Mouse (Mus musculus): ENCODE data around the gene Dhx35. TPM values are rescaled to one million over a fixed set of nuclear protein-coding genes. Genes with fewer than 3 reads are reported as not detected.

The Dhx35 gene
- total RNA-seq, 1 experiment, result 25.5 TPM

- Histone ChIP-seq H3K4me1 (ENCODE audit: control insufficient read depth in 2 of 2, insufficient read depth in 2 of 2, low read length in 2 of 2, poor library complexity in 1 of 2) (peaks cover 0 to 4% of the 10 kb centered on the region in 2 experiments; a peak in 1 of 4 replicates), H3K4me3 (ENCODE audit: insufficient read depth in 1 of 2, low read depth in 1 of 2, low read length in 2 of 2, poor library complexity in 1 of 2, severe bottlenecking in 1 of 2) (no peak overlapping the region), H3K9me3 (ENCODE audit: control insufficient read depth, insufficient read depth, low read depth, low read length) (no peaks in the 10 kb centered on the region), H3K27ac (ENCODE audit: insufficient read depth, low read depth, low read length, poor library complexity, severe bottlenecking) (no peak overlapping the region; the same call in 1 of the 2 replicates), H3K36me3 (ENCODE audit: control insufficient read depth, insufficient read depth, low read length, poor library complexity, severe bottlenecking) (peaks cover 26% of the 10 kb centered on the region), H3K9ac (ENCODE audit: insufficient read depth, low read depth, low read length, poor library complexity, severe bottlenecking) (no peak overlapping the region)
- TF ChIP-seq ZNF384 (IDR thresholded peaks at IDR 0.05; ENCODE audit: low read depth, low read length) (no peak), MAFK (IDR thresholded peaks at IDR 0.05; ENCODE audit: insufficient read depth, low read depth, low read length) (no peak), HCFC1 (IDR thresholded peaks at IDR 0.05; ENCODE audit: borderline replicate concordance, insufficient read depth, low read length) (no peak), ZC3H11A (IDR thresholded peaks at IDR 0.05; ENCODE audit: borderline replicate concordance, low read depth, low read length) (no peak)
- DNase-seq (ENCODE audit: low read depth, low spot score), result no peak
- in situ Hi-C loops (cut with MboI; ENCODE audit: low sequenced_read_pairs in 2 of 2, unreplicated experiment in 2 of 2), result no loop called here
These were observed 7.4 kb upstream of the Dhx35 start for GRCm38 (mm10) chr2:158786927-158787795.

- peak overlapping the region; percentile 91 for H3K9ac ChIP-seq (ENCODE audit: insufficient read depth, low read depth, low read length, poor library complexity, severe bottlenecking)
- H3K4me3 ChIP-seq (ENCODE audit: insufficient read depth in 1 of 2, low read depth in 1 of 2, low read length in 2 of 2, poor library complexity in 1 of 2, severe bottlenecking in 1 of 2), result peak overlapping the region; percentile 89 to 92
- no peak for DNase-seq (ENCODE audit: low read depth, low spot score)
- in situ Hi-C loops (cut with MboI; ENCODE audit: low sequenced_read_pairs in 2 of 2, unreplicated experiment in 2 of 2), result no loop called here
- no peak for TF ChIP-seq ZC3H11A (IDR thresholded peaks at IDR 0.05; ENCODE audit: borderline replicate concordance, low read depth, low read length)
- no peak for TF ChIP-seq CHD2 (IDR thresholded peaks at IDR 0.05; ENCODE audit: low read depth, low read length)
- no peak for TF ChIP-seq ZNF384 (IDR thresholded peaks at IDR 0.05; ENCODE audit: low read depth, low read length)
- no peak for TF ChIP-seq MAFK (IDR thresholded peaks at IDR 0.05; ENCODE audit: insufficient read depth, low read depth, low read length)
- TF ChIP-seq HCFC1 (IDR thresholded peaks at IDR 0.05; ENCODE audit: borderline replicate concordance, insufficient read depth, low read length), result no peak; the same call in 1 of the 2 replicates
- H3K27ac ChIP-seq (ENCODE audit: insufficient read depth, low read depth, low read length, poor library complexity, severe bottlenecking), result peak overlapping the region; percentile 82
- no peaks in the 10 kb centered on the region for H3K36me3 ChIP-seq (ENCODE audit: control insufficient read depth, insufficient read depth, low read length, poor library complexity, severe bottlenecking)
- no peaks in the 10 kb centered on the region for H3K9me3 ChIP-seq (ENCODE audit: control insufficient read depth, insufficient read depth, low read depth, low read length)
- H3K4me1 ChIP-seq (ENCODE audit: control insufficient read depth in 2 of 2, insufficient read depth in 2 of 2, low read length in 2 of 2, poor library complexity in 1 of 2), result peaks cover 0 to 10% of the 10 kb centered on the region in 2 experiments; a peak in 2 of 4 replicates
These were observed 436 bp downstream of the Dhx35 start for GRCm38 (mm10) chr2:158795043-158795442.

- TF ChIP-seq ZNF384 (IDR thresholded peaks at IDR 0.05; ENCODE audit: low read depth, low read length) (no peak), MAFK (IDR thresholded peaks at IDR 0.05; ENCODE audit: insufficient read depth, low read depth, low read length) (peak; percentile 93), HCFC1 (IDR thresholded peaks at IDR 0.05; ENCODE audit: borderline replicate concordance, insufficient read depth, low read length) (no peak), CHD2 (IDR thresholded peaks at IDR 0.05; ENCODE audit: low read depth, low read length) (no peak), ZC3H11A (IDR thresholded peaks at IDR 0.05; ENCODE audit: borderline replicate concordance, low read depth, low read length) (no peak)
- in situ Hi-C loops (cut with MboI; ENCODE audit: low sequenced_read_pairs in 2 of 2, unreplicated experiment in 2 of 2), result no loop called here
- Histone ChIP-seq H3K27ac (ENCODE audit: insufficient read depth, low read depth, low read length, poor library complexity, severe bottlenecking) (no peak overlapping the region; the same call in 1 of the 2 replicates), H3K36me3 (ENCODE audit: control insufficient read depth, insufficient read depth, low read length, poor library complexity, severe bottlenecking) (no peaks in the 10 kb centered on the region; the same call in 1 of the 2 replicates), H3K9me3 (ENCODE audit: control insufficient read depth, insufficient read depth, low read depth, low read length) (no peaks in the 10 kb centered on the region), H3K4me3 (ENCODE audit: insufficient read depth in 1 of 2, low read depth in 1 of 2, low read length in 2 of 2, poor library complexity in 1 of 2, severe bottlenecking in 1 of 2) (no peak overlapping the region; a peak in 1 of 4 replicates), H3K4me1 (ENCODE audit: control insufficient read depth in 2 of 2, insufficient read depth in 2 of 2, low read length in 2 of 2, poor library complexity in 1 of 2) (peaks cover 2 to 17% of the 10 kb centered on the region in 2 experiments; a peak in 2 of 4 replicates), H3K9ac (ENCODE audit: insufficient read depth, low read depth, low read length, poor library complexity, severe bottlenecking) (peak overlapping the region; percentile 7; the same call in 1 of the 2 replicates)
- no peak for DNase-seq (ENCODE audit: low read depth, low spot score)
These were observed 1.3 kb downstream of the Dhx35 start for GRCm38 (mm10) chr2:158795875-158796274.

- in situ Hi-C loops (cut with MboI; ENCODE audit: low sequenced_read_pairs in 2 of 2, unreplicated experiment in 2 of 2), result no loop called here
- DNase-seq (ENCODE audit: low read depth, low spot score), result no peak
- peaks cover 2 to 22% of the 10 kb centered on the region in 2 experiments; a peak in 2 of 4 replicates for H3K4me1 ChIP-seq (ENCODE audit: control insufficient read depth in 2 of 2, insufficient read depth in 2 of 2, low read length in 2 of 2, poor library complexity in 1 of 2)
- no peaks in the 10 kb centered on the region for H3K9me3 ChIP-seq (ENCODE audit: control insufficient read depth, insufficient read depth, low read depth, low read length)
- no peak overlapping the region for H3K4me3 ChIP-seq (ENCODE audit: insufficient read depth in 1 of 2, low read depth in 1 of 2, low read length in 2 of 2, poor library complexity in 1 of 2, severe bottlenecking in 1 of 2)
- H3K36me3 ChIP-seq (ENCODE audit: control insufficient read depth, insufficient read depth, low read length, poor library complexity, severe bottlenecking), result peaks cover 24% of the 10 kb centered on the region
- peak overlapping the region; percentile 1; the same call in 1 of the 2 replicates for H3K9ac ChIP-seq (ENCODE audit: insufficient read depth, low read depth, low read length, poor library complexity, severe bottlenecking)
- peak overlapping the region; percentile 45; the same call in 1 of the 2 replicates for H3K27ac ChIP-seq (ENCODE audit: insufficient read depth, low read depth, low read length, poor library complexity, severe bottlenecking)
- no peak for TF ChIP-seq ZC3H11A (IDR thresholded peaks at IDR 0.05; ENCODE audit: borderline replicate concordance, low read depth, low read length)
- TF ChIP-seq ZNF384 (IDR thresholded peaks at IDR 0.05; ENCODE audit: low read depth, low read length), result no peak
- no peak for TF ChIP-seq HCFC1 (IDR thresholded peaks at IDR 0.05; ENCODE audit: borderline replicate concordance, insufficient read depth, low read length)
- no peak for TF ChIP-seq CHD2 (IDR thresholded peaks at IDR 0.05; ENCODE audit: low read depth, low read length)
- TF ChIP-seq MAFK (IDR thresholded peaks at IDR 0.05; ENCODE audit: insufficient read depth, low read depth, low read length), result no peak
These were observed 4.7 kb downstream of the Dhx35 start for GRCm38 (mm10) chr2:158799328-158799727.
